Mouse (Mus musculus) brain, embryonic 18.5 days (tissue): Measurements from ENCODE around the gene Slc2a5.

ENCODE experiments used
- DNase-seq: peaks from one replicate; pipeline ENCODE4 v3.0.0-alpha.2; 2012; ENCODE audit warnings: low read depth, low spot score

Gene Slc2a5

DNA sequence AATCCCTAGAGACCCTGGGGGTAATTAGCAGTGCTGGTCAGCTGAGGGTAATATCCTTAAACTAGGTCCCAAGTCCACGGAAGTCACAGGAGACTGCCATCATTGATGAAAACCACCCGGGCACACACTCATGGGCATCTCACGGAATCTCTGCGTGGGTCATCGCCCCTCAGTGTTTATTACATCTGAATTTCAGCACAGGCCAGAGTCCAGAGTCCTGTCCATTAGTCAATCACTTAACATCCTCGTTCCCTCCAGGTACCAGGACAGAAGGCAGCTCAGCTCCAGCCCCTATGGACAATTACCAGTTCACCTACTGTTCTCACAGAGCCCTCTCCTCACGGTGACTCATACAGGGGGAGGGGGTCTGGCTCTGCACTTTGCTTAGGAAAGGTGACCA is 16.3 kb upstream of the Slc2a5 start:
- DNase-seq, result no peak

DNA sequence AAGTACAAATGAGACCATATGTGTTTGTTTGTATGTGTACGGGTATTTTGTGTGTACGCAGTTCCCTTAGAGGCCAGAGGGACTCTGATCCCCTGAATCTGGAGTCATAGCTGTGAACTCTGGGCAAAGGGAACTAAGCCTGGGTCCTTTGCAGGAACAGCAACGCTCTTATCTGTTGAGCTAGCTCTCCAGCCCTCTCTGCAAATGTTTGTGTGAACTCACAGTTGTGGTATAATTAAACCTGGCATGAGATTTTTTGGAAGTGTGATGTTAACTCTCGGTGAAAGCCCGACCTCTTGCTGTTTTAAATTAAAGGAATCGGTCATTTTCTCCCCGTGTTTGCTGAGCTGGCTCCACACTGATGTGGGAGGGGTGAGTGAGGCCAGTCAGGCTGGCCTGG is 13.4 kb upstream of the Slc2a5 start:
- no peak for DNase-seq

DNA sequence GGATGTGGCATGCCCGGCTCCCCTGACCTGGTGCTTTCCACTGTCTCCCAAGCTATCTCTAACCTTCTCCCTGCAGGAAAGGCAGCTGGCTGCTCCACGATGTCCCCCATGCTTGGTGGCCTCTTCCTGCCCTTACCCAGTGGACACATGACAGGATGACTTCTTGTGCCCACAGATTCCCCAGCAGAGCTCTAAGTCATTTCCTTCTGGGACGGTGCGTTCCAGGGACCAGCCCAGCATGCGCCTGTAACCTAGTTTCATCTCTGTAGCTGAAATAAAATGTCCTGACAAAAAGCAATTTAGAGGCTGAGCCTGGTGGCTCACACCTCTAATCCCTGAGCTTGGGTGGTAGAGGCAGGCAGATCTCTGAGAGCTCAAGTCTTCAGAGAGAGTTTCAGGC is 12.4 kb upstream of the Slc2a5 start:
- DNase-seq, result no peak

DNA sequence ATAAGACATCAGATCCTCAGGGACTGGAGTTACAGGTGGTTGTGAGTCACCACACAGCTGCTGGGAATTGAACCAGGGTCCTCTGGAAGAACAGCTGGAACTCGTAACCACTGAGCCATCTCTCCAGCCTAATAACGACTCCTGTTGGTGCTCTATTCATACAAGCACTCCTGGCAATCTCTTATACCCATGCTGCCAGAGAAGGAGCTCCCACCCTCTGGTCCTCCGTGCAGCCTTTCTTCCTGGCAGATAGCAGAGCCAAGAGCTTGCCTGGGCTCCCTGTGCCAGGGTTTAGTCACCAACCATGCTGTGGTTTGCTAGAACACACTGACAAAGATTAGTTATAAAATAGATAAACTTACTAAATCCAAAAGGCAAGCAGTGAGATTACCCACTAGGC is 9.4 kb upstream of the Slc2a5 start:
- DNase-seq, result no peak

DNA sequence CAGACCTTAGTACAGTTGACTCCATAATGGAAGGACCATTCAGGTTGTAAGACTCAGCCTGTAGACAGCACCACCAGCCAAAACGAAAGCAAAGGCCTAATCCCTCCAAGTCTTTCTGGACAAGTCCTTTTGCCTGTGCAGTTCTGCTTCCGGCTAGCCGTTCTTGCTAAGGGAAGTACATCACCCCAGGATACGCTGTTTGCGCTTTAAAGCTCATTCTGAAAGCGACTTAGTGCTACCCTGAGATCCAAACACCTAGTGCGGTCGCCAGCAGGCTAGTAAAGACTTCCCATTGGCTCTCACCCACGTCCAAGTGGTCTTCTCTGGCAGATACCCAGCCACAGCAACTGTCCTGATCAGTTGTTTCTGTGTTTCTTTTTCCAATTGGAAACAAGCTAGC is 8.7 kb upstream of the Slc2a5 start:
- DNase-seq, result no peak

DNA sequence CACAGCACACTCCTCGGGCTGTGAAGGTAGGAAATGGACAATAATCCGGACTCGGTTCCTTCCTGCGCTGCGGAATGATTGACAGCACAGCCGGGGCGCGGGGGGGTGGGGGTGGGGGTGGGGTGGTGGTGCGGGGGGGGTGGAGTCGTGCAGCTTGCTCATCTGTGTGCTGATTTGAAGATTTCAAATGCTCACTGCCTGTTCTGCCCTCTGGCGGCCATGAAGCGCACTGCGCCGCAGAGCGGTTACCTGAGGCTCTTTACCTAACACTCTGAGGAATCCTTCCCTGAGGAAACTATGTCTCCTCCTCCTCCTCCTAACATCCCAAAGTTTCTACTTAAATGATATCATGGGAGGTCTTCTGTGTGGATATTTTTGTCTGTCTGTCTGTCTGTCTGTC is 6.2 kb upstream of the Slc2a5 start:
- DNase-seq, result no peak

DNA sequence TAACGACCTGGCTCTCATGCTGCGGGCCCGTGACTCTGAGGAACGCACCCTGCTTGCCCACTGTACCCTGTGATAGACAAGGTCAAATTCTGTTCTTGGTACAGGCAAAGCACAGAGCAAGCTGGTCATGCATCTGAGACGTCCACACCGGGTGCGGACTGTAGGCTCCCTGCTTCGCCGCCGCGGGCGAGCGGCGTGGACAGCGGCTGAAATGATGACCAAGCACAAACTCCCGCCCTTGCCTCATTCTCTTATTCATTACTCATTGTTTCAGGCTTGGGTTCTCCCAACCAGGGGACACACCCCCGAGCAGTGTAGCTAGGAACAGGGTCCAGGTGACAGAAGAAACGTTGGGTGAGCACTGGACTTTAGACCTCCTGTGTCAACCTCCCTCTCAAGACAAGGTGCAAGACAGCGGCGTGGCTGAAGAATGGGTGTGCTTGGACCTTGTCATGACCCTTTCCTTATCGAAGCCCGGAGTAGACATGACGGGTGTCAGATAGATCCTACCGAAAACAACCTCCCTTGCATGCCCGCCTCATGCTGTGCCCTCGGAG is 4.5 kb upstream of the Slc2a5 start:
- no peak for DNase-seq

DNA sequence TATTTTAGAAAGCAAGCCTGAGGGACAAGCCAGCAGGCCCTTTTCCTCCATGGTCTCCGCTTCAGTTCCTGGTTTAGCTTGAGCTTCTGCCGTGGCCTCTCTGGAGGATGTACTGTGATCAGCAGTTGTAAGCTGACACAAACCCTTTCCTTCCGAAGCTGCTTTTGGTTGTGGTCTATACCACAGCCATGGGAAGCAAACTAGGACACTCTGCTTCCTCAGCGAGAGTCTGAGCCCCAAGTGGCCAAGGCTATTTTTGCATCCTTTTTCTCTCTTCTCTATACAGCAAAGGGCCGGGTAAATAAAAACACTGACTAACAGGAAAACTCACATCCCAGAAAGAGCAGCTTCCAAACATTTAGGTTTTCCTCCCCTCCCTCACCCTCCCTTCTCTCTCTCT is 1.8 kb upstream of the Slc2a5 start:
- DNase-seq, result no peak

DNA sequence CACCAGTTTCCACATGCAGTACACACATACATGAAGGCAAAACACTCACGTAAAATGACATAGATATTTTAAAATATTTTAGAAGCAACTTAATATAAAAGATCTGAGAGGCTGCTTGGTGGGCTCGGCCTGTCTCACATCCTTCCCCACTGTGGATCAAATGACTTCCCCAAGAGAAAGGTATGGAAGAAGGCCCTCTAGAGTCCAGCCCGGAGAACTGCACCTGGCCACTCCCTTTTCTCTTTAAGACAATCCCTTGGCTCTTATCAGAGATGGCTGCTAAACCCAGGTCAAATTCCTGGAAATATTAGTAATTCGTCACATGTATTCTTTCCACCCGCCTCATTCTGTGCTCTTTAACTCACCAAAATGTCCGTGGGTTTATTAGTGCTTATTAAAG is 920 bp upstream of the Slc2a5 start:
- DNase-seq, result no peak

DNA sequence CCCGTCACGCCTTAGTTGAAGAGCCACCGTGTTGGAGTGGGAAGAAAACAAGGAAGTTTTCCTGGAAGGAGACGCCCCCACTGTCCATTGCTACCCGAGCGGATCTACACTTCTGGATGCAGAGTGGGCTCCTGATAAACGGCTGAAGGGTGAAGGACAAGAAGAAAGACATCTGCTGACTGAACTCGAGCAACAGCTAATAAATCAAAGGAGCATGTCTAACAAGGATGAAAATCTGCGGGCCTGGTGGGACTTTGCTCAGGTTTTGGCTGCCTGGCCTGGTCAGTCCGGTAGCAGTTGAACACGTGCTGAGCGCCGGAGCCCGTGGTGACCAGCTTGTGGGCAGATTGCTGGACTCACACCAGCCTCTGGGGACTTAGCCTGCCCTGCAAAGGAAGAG is 557 bp downstream of the Slc2a5 start:
- no peak for DNase-seq

DNA sequence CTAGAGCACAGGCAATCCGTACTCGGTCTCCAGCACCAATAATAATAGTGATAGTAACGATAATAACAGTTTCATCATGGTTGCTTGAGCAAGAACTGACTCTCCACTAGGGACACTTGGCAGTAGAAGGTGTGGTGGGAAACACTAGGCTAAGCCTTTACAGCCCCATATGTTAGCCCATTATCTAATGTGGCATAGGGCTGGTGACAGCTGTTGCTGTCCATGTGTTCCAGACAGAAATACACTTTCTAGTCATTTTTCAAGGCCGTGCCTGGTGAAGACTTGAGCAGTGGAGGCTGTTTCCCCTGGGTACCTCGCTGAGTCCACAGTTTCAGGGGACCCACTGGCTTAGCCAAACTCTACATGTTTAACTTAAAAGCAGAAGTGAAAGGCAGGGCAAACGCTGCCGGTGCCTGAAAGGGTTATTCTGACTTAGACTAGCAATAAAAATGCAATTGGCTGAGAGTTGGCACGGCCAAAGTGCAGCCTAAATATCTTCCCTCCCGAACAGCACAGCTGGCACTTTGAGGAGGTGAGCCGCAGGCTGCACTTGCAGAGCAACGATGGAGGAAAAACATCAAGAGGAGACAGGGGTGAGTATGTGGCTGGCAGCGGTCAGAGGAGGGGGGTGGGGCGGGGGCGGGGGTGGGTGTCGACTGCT is 1.2 kb downstream of the Slc2a5 start:
- no peak for DNase-seq

DNA sequence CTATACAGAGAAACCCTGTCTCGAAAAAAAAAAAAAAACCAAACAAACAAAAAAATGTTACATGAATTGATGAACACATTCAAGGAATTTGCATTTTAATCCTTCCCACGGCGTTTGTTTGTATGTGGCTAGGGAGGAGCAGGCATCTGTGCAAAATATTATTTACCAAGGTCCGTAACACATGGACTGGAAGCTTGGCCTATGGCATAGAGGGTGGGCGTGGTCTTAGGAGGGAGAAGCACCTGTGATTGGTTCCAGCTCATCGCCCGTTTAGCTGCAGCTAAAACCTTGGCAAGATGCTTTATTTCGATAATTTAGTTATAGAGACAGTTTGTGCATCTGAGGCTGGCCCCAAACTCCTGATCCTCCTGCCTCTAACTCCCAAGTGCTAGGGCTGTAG is 2.3 kb downstream of the Slc2a5 start:
- no peak for DNase-seq

DNA sequence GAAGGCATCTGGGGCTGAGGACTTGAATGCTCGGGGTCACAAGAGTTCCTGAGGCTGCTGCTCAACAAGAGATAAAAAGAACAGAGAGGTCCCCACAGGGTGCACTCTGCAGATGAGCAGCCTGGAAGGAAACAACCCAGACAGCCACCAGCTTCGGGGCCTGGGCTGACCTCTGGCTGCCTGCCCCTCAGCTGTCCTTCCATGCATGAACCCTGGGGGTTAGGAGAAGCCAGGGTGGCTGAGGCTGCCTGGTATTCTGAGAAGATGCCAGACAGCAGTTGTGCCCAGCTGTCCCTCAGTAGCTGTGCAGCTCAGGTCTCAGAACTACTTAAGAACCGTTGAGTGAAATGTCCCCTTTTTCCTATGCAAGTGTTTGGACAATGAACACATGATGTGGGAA is 3.4 kb downstream of the Slc2a5 start:
- DNase-seq, result no peak

DNA sequence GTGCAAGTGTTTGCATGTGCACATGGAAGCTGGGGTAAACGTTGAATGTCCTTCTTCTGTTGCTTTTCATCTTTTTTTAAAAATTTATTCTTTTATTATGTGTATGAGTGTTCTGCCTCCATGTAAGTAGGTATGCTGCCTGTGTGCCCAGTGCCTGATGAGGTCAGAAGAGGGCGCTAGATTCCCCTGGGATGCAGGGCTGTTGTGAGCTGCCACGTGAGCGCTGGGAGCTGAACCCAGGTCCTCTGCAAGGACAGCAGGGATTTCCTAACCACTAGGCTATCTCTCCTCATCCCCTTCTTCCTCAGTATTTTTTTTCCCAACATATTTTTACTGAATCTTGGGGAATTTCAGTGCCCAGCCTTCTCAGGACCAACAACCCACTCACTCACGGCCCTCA is 7.3 kb downstream of the Slc2a5 start:
- DNase-seq, result no peak

DNA sequence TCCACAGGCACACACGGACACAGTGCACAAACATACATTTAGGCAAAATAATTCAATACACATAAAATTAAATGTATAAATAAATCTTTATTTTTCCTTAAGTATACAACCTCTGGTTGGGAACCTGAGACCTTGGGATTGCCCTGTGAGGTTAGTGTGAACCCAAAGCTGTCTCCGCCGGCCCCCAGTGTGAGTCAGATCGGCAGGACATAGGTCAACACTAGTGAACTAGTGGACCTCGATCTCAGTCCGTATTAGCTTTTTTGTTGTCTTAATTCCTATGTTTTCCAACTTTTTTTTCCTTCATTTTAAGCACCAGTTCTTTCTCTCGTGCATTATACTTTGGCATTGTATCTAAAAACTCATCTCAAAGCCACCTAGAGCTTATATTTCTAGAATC is 8.8 kb downstream of the Slc2a5 start:
- no peak for DNase-seq

DNA sequence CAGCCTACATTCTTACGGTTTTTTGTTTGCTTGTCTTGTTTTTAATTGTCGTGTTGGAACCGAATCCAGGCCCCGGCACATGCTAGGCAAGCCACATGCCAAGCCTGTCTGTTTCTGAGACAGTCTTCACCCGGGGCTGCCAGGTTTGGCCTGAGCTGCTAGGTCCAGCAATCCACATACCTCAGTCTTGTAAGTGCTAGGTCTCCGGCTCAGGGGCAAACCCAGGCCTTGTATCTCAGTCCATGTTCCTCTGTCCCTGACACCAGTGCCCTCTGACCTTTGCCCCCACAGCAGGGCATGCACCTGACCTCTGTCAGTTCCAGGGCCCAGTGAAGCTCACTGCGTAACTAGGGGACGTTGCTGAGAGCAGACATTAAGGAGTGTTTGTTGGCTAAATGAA is 9.5 kb downstream of the Slc2a5 start:
- no peak for DNase-seq

DNA sequence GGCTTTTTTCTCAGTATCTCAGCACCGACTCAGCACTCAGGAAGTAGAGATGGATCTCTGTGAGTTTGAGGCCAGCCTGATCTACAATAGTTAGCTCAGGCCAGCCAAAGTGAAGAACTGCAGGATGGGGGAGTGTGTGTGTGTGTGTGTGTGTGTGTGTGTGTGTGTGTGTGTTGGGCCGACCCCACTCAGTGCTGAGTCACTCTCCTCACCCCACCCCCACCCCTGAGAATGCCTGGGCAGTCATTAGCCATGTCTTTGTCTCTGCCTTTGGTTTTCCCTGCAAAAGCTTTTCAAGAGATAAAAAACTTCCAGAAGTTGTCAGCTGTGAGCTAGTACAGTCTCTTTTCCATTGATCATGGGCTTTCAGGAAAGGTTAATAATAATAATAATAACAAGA is 11.6 kb downstream of the Slc2a5 start:
- no peak for DNase-seq

DNA sequence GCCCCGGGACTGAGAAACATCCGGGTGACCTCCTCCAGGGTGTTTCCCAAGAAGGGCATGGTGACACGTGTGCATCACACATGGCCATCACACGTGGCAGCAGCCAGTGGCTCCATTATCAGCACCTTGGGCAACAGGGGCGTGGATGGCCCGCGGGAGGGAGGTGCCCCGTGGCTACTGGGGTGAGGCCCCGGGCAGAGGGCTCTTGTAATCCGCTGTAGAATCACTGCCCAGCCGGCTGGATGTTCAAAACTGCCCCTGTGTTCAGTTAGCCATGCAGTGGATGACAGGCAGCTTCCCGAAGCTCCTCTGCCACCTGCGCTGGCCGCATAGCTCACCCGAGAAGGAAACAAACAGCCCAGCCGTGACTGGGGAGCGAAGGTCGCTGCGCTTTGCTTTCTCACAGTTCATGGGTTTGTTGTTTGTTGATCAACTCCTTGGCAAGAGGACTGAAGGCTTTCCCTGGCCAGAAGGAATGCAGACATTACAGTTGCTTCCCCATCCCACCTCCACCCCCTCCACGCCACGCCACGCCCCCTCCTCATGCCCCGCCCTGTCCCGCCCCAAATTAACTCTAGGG is 13.7 kb downstream of the Slc2a5 start:
- no peak for DNase-seq

DNA sequence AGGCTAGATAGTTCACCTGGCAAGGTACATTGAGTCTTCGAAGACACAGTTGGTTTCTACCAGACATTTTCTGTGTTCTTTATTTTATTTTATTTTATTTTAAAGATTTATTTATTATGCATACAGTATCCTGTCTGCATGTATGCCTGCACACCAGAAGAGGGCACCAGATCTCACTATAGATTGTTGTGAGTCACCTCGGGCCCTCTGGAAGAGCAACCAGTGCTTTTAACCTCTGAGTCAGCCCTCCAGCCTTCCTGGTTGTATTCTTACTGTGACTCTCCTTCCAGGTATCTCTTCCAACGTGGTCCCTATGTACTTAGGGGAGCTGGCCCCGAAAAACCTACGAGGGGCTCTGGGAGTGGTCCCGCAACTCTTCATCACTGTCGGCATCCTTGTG is 16.2 kb downstream of the Slc2a5 start:
- DNase-seq, result no peak

DNA sequence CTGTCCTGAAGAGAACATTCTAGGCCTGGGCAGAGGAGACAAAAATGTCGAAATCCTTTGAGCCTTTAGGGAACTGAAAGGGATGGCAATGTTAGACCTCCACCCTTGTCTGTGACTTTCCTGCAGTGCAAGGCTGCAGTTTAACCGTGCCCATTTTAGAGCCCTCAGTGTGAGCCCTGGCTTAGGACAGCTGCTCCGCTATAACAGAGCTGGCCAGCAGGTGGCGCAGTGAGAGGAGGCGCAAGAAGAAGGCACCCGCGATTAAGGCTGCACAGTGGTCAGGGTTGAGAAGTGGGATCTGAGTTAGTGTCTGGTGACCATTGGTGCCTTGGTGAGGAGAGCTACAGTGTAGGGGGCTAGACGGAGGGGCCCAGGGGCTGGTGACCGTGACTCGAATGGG is 17.6 kb downstream of the Slc2a5 start:
- DNase-seq, result no peak

DNA sequence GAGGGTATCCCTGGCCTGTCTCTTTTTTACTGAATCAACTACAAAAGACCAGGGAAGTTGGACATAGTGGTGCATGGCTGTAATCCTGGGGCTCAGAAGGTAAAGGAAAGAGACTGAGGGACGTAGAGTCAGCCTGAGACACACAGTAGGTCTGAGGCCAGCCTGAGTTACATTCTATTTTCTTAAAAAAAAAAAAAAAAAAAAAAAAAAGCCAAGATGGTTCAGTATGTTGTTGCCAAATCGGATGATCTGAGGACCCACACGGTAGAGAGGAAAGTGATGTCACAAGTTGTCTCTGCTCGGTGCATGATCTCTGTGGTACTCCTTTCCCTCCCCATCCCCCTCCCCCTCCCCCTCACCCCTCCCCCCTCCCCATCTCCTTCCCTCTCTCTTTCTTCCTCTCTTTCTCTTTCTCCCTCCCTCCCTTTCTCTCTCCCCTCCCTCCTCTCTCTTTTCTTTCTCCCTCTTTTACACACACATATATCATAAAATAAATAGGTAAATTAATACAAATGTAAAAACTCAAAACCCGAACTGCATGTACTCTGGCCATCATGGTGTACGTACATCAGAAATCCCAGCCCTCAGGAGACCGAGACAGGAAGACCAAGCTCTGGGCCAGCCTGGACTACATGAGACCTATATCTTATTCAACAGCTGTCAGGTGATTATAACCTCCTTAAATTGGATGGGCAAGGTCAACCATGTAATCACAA is 18.4 kb downstream of the Slc2a5 start:
- DNase-seq, result no peak

DNA sequence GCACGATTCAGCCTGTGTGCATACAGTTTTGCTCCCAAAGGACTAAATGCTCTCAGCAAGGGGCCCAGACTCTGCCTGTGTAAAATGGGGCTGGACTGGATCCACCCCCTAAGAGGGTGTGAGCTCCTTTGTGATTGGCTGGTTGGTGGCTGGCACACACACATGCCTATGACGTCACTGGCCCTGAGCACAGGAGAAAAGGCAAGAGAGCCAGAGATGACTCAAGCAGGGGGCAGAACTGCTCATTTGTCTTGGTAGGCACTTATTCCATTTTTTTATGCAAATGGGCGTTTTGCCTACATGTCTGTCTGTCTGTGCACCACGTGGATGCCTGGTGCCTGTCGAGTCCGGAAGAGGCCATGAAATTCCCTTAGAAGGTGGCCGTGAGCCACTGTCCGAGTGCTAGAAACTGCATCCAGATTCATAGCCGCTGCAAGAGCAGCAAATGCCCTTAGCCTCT is 19.0 kb downstream of the Slc2a5 start:
- peak; percentile 73 for DNase-seq

DNA sequence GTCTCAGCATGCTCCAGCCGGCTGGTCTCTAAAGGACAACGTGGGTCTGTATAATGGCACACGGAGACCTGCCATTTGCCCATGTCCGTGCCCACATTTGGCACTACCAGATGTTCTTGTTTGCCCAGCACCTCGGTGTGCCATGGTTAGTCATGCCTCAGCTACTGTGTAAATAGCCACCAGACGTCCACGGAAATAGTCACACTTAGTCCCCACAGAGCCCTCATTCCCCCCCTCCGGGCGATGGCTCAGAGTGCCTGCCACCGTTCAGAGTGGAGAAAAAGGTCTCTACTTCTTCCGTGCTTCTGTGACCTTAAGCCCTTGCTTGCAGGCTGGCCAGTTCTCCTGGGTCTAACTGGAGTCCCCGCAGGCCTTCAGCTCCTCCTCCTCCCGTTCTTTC is 20.0 kb downstream of the Slc2a5 start:
- DNase-seq, result no peak
